Mouse (Mus musculus): Measurements from ENCODE around the gene Rbm5.

The Rbm5 gene

GRCm38 (mm10) chr9:107700114-107700571 is 70.7 kb downstream of the Rbm5 start:
- no peak for DNase-seq (ENCODE audit: low read depth, low spot score)

- DNase-seq (ENCODE audit: low read depth, low spot score), result no peak
Observed at GRCm38 (mm10) chr9:107699376-107699980, 71.3 kb downstream of the Rbm5 start.

- no peak for DNase-seq (ENCODE audit: low read depth, low spot score)
Observed at GRCm38 (mm10) chr9:107698611-107699190, 72.1 kb downstream of the Rbm5 start.

- DNase-seq (ENCODE audit: low read depth, low spot score), result no peak
Observed at GRCm38 (mm10) chr9:107697811-107698521, 72.8 kb downstream of the Rbm5 start.

GRCm38 (mm10) chr9:107696845-107697610 is 73.8 kb downstream of the Rbm5 start:
- DNase-seq (ENCODE audit: low read depth, low spot score), result no peak

GRCm38 (mm10) chr9:107696106-107696479 is 74.7 kb downstream of the Rbm5 start:
- no peak for DNase-seq (ENCODE audit: low read depth, low spot score)

GRCm38 (mm10) chr9:107695441-107696105 is 75.2 kb downstream of the Rbm5 start:
- no peak for DNase-seq (ENCODE audit: low read depth, low spot score)

- no peak for DNase-seq (ENCODE audit: low read depth, low spot score)
Observed at GRCm38 (mm10) chr9:107694627-107695026, 76.2 kb downstream of the Rbm5 start.

GRCm38 (mm10) chr9:107693433-107693987 is 77.3 kb downstream of the Rbm5 start:
- DNase-seq (ENCODE audit: low read depth, low spot score), result no peak

GRCm38 (mm10) chr9:107692785-107693184 is 78.0 kb downstream of the Rbm5 start:
- DNase-seq (ENCODE audit: low read depth, low spot score), result no peak

- DNase-seq (ENCODE audit: low read depth, low spot score), result peak; percentile 43
Observed at GRCm38 (mm10) chr9:107690391-107690790, 80.4 kb downstream of the Rbm5 start.

All from CD4-positive helper T cell, adult 2 months (primary cell).